Mouse (Mus musculus) left cerebral cortex, adult 11 months (tissue): Measurements from ENCODE around the gene Lrrc14b.
A peak's percentile ranks its signal among the peaks of the same experiment; 100 is the strongest.

Experiments used
- DNase-seq: peaks from one replicate; pipeline ENCODE4 v3.0.0; 2022; ENCODE audit warnings: low spot score

The Lrrc14b gene

DNA sequence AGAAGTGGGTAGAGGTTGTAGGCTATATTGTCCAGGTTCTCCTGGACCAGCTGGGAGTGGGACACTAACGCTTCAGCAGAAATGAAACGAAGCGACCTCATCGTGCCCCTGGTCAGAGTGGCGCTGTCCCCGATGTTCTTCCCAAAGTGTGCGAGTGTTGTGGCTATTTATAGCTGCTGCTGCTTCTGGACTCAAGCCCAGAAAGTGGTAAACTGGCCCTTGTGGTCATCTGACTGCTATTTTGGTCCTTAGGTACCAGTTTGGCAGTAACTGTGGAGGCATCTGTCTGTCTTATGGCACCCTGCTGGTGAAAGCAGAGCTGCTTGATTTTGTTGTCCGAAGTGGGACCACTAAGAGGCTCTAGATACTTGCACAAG, at the start of gene Lrrc14b:
Lrrc14b (minus strand) TSS at position 147 of the 377 bp plus-strand sequence.
- DNase-seq = no peak

DNA sequence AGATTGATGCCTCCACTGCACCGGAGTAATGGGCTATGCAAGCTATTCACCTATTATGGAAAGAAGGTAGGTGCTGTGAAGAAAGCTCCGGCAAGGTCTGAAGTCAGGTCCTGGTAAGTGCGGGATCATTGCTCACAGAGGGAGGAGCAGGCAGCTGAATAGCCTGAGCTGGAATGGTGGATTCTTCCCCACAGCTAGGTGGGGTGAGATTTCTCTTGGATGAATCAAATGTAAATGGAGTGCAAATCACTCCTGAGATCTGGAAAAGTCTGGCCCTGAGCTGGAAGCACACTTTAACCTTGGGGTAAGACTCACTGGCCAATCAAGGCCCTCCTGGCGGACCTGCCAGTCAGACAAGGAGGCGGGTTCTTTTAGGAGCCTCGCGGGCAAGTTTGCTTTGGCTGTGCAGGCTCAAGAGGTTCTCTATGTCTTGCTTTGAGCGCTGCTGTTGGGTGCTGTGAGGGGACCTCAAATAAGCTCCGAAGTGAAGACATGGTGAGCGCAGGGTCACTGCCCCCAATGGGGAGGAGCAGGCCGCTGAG, 35.6 kb upstream of the Lrrc14b start, which contains the start of gene Ftl1-ps1:
Ftl1-ps1 (plus strand) TSS at position 397 of the 542 bp plus-strand sequence.
- no peak for DNase-seq

DNA sequence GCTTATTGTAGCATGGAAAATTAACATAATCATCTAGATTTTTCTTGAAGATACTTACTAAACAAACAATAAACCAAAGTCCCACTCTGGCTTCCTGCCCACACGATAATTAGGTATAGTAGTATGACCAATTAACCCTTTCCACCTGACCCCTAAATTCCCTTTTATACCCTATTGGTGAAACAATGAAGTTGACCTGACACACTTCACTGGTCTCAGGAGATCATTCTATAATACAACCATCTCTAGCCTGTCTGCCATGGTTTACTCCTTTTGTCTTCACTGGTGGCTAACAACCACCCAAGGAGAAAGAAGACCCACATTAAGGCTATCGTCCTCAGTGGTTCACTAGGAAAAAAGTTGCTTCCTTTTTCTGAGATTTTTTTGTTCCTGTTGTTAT, 27.4 kb upstream of the Lrrc14b start:
- DNase-seq = no peak

DNA sequence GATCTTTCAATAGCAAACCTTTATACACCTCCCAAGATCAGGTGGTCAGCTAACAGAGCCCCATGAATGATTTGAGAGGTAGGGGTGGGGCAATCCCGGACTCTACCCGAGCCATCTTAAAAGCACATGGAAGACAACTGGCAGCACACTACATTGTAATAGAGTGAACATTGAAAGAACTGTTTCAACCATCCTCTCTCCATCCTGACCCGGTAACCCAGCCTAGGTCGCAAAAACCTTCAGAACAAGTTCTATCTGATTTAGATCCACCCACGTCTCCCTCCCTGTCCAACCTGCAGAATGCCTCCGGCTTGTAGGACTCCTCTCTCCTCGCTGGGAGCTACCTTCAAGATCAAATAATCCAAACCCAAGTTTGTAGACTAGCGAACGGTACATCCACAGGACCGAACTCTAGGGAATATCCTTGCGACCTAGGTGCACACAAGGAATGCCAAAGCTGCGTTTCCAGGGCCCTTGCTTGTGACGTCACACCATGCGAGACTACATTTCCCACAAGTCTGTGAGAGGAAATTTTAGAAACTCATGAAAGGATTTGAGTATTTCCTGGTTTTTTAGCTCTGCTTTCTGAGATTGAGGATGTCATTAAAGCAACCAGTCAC, 26.7 kb upstream of the Lrrc14b start, which contains the start of gene Zfp72:
Zfp72 (minus strand) TSS at position 466 of the 620 bp plus-strand sequence.
- peak; percentile 77 for DNase-seq

DNA sequence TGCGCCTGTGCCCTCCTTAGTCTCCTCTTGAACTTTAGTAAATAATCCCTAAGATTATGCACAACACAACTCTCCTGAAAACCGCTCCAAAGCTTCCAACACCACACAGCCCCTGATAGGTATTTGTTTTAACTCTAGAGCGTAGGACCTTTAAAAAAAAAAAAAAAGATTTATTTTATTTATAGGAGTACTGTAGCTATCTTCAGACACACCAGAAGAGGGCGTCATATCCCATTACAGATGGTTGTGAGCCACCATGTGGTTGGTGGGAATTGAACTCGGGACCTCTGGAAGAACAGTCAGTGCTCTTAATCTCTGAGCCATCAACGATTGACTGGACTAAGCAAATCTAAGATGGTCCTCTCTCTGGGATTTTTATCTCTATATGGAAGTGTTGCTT, 25.9 kb upstream of the Lrrc14b start:
- DNase-seq = no peak

DNA sequence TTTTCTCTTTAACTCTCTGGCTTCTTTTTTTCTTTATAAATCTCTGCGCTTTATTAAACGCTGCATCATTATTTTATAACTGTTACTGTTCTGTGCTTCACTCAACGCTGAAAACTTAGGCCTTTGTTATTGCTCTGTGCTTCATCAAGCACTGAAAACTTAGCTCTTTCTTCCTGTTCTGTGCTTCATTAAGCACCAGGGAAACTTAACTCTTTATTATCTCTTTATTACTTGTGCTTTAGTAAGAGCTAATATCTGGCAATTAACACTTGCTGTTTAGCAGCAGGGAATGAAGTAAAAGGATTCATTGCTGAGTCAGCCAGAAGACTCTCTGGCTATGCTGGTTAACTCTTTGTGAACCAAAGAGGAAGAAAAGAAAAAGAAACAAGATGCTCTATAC, 18.5 kb upstream of the Lrrc14b start:
- DNase-seq = no peak

DNA sequence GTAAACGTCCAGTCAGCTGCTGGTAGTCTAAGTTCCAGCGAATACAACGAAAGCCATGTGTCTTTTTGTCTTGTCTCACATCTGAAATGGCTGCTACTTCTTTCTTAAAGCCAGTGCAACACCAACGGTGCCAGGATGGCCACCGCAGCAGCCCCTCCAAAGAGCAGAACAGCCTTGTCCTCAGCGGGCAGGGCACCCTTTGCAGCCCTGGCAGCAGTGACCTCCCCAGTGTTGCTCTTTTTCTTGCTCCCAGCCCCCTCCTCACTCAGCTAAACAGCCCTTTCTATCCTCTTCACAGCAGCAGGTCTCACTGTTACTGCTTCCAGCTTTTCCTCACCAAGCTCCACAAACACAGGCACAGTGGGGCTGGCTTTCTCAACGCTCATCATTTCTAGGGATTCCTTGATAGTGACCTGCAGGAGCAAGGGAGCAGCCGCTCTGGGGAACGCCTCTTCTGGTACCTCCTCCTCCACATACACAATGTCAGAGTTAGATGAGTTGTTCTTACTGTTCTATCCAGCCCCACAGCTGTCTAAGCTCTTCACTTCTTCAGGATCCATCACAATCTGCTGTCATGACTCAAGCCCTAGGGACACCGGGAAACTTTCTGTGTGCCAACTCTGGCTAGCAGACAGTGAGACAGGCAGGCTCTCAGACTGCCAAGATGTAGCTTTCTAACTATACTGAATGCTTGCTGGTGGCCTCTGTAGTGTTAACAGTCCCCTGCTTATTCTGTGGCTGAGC, 17.9 kb upstream of the Lrrc14b start:
- DNase-seq = no peak

DNA sequence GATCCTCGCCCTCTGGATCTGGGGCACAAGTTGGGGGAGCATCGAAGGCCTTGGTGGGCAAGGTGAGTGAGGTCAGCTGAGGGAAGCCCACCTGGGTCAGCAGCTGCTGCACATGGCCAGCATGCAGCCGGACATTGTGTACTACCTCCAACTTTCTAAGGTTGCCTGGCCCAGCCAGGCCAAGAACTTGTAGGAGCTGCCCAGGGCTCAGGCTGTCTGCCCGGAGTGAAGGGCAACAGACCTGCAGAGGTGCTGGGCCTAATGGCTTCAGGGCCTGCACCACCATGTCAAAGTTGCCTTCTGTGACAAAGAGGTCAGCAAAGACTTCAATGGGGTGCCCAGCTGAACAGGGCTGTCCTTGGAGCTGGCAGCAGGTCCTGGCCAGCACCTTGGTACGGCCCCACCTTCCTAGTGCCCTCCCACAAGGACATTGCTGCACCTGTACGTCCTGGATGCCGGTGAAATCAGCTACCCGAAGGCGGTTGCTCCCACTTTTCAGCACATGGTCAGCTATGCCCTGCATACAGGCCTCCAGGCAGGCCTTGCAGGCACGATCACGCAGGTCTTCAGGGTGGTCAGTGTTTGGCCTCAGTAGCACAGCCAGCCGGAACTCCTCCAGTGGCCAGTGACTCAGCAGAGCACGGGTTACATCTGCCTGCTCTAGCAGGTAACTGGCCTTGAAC, 488 bp downstream of the Lrrc14b start:
- no peak for DNase-seq

DNA sequence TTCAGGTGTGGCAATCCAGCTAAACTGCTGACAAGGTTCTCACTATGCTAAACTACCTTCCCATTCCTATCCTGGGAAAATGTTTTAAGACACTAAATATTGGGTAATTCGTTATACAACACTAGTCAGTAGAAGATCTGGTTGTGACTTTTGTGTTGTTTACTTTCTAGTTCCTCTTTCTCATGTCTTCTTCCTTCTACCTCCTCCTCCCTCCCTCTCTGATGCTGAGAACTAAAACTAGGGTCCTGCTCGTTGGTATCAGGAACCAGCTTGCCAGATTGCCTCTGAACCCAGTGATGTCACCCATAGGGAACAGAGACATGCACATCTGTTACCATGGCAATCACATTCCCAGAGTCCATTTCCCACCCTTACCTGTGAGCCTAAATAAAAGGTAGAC, 1.6 kb downstream of the Lrrc14b start:
- DNase-seq = no peak

DNA sequence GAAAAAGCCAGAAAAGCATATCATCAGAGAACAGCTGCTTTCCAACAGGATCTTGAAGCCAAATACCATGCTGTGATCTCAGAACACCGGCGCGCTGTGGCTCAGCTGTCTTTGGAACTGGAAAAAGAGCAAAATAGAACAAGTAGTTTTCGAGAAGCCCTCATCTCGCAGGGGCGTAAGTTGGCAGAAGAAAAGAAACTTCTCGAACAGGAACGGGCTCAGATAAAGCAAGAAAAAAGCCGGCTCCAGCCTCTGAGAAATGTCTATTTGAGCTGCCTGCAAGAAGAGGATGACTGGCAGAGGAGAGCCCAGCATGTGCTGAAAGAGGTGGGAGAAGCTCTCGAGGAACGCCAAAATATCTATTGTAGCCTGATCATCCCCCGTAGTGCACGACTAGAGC, 7.3 kb downstream of the Lrrc14b start:
- DNase-seq = no peak

DNA sequence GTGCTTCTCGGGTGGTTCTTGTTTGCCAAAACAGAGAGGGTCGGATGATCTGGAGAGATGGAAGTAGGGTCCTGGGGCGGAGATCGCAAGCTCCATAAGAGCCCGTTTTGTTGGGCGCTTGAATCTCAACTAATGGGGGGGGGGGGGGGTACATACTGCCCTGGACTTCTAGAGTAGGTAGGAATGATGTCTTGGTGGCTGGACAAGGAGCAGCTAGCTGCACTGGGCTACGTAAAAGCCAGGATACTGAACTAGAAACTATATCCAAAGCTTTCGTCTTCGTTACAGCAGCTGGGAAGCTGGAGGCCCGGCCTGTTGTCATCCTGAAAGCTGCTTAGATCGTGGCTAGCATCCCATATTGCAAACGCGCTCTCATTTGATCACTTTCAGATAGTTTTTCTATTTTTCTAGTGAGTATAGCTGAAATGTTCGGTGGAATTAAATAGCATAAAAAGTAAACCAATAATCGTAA, 13.3 kb downstream of the Lrrc14b start:
- DNase-seq = no peak

DNA sequence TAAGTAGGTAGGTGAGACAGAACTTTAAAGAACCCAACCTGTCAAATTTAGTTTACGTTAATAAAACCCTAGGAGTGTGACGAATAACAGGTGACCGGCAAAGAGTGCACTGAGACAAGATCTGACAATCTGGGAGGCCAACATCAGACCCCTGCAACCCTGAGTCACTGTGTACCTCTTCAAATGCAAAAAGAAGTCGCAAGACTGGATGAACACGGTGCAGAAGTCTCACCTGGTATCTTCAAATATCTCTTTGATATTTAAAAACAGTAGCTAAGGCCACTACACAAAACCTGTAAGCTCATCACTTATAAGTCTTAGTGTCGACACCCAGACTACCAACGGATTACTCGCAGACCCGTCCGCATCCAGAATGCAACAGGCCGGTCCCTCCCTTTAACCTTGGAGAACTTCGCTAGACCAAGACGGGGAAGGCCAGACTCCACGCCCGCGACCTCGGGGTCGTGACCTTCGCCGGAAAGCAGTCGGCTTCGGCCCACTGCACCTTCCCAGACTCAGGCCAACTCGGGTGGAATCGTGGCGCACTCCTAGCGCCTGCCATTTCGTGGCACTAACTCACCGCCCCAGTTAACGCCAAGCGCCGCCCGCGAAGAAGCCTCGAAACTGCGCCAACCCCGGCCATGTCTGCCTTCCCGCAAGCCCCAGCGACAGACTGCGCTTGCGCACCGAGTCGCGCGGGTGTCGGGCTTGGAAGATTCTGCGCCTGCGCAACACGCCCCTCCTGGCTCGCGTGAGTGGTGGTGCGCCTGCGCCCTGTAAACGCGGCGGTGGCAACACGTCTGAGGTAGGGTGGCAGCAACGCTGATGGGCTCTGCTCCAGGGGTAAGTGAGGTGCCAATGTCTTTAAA, 14.0 kb downstream of the Lrrc14b start, which contains the start of the genes Sdha and Ccdc127:
Sdha (minus strand) TSS at position 715 of the 869 bp plus-strand sequence.
Ccdc127 (plus strand) TSS at position 744 of the 869 bp plus-strand sequence.
- DNase-seq = peak; percentile 90

DNA sequence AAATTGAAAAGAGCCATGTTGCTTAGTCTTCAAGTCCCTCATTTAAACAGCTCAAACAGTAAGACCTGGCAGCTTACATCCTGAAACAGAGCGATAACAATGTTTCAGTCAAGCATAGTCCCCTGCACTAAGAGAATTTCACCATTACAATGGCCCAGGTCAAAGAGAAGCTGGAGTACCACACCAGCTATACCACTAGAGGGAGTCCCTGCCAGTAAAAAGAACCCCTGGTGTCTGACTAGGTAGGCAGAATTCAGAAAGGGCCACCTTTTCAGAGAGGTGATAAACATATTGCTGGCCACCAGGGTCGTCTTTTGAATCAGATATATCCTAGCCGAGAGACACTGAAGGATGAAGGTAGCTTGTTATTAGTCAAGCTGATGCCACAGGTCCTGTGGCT, 22.8 kb downstream of the Lrrc14b start:
- DNase-seq = no peak

DNA sequence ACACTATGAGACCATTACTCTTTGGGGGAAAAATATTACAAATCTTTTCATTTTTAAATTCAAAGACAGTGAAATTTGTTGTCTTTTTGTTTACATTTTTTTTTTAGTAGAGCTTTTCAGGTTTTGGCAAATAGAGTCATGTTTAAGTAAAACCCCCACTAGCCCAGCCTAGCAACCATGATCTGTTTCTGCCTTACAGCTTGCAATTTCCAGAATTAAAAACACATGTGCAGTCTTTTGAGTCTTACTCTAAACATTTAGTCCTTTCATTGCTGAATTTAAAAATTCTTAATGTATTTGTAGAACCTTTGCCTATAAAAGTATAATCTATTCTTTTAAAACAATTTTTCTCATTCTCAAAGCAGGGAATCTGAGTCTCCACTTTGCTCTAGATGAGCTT, 34.5 kb downstream of the Lrrc14b start:
- no peak for DNase-seq

DNA sequence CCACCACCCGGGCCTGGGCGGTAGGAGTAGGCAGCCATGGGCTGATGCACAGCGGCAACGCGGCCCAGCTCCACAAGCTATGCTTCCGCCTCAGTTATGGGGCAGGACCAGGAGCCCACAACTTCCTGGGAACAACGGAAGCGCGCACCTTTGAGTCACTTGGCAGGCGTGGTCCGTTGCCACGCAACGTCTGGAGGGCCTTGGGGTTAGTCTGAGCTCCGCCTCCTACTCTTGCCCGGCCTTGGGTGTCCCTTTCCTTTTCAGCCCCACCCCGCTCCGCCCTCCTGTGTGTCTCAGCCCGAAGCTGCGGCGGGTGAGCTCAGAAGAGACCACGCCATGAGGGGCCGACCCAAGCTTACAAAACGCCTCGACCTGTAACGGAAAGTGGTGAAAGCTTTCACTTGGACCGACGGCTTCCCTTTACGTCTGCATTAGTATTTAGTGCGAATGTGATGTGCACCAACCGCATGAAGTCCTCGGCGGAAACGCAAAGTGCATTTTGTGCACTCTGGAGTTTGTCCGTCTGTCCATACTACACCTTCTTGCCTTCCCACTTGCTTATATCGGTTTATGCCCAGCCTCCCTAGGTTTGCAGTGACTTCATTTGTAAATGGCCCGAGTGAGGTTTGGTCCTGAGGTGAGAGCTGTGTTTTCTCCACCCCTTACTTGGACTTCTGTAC, 46.5 kb downstream of the Lrrc14b start, which contains the start of gene Pdcd6:
Pdcd6 (minus strand) TSS at position 411 of the 680 bp plus-strand sequence.
- peak; percentile 87 for DNase-seq

DNA sequence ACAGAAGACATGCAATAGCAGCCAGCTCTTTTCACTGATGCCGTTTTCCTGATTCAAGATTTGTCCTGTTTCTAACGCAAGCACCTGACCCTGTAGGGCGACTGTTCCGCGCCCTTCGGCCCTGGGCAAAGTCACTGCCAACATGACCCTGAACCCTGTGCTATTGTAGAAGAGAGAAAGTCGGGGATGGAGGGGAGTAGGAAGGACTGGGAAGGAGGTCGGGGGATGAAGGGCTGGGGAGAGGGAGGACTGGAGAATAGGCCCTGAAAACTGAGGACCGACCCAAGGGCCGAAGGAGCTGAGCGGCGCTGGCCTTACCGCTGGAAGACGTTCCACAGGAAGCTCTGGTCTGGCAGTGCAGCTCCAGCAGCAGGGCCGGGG, 47.0 kb downstream of the Lrrc14b start:
- DNase-seq = no peak

DNA sequence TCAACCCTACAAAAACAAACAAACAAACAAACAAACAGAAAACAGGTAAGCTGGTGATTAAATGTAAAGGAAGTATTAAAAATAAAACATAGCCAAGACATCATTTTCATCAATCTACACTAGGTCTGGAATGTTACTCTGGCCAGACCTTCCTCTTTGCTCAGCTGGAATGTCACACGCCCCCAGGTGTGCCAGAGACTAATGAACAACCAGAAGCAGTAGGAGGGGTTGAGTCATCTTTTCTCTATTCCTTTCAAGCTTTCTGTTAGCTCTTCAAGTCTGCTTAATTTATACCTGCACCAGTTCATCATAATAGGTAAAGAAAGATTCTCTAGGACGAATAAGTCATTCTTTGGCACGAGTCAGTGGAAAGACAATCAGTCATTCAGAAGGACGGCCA, 47.4 kb downstream of the Lrrc14b start:
- DNase-seq = no peak

DNA sequence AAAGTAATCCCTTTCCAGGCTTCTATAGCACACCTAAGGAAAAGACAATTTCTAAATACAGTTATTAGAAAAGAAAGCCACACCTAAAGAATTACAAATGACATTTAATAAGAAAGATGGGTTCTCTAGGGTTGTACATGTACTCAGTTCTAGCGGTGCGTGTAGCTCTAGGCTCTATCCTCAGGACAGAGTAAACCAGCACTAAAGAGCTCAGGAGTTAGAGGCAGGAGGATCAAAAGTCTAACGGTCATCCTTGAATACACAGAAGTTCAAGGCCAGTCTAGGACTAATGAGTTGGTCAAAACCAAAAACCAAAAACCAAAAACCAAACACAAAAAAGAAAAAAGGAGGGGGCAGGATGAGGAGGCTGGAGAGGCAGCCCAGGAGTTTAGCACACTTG, 49.2 kb downstream of the Lrrc14b start:
- DNase-seq = no peak
